Mouse (Mus musculus) liver, postnatal 0 days (tissue): ENCODE measurements around the gene Trank1. TPM values are rescaled to one million over a fixed set of nuclear protein-coding genes. Genes with fewer than 3 reads are reported as not detected.

Source experiments
- ATAC-seq: fragments of 200-750 bp; cut with Nextera tagmentation; 2 replicates; pipeline ENCODE4 v1.8.0; 2017; ENCODE audit warnings: mild to moderate bottlenecking, moderate library complexity
- DNase-seq: peaks from one replicate; pipeline ENCODE4 v3.0.0-alpha.2; 2016
- H3K27ac ChIP-seq: fragments of 300-500 bp; sonication (generic); 2 replicates; pipeline ENCODE4 v1.5.1; 2014; ENCODE audit warnings: antibody characterized with exemption, moderate library complexity, mild to moderate bottlenecking, low read depth
- H3K27me3 ChIP-seq: fragments of 300-500 bp; sonication (generic); 2 replicates; pipeline ENCODE4 v1.6.1; 2014; ENCODE audit warnings: low read length, control low read depth, mixed read lengths; ENCODE audit not compliant: insufficient read depth
- H3K36me3 ChIP-seq: fragments of 300-500 bp; sonication (generic); replicated peaks from 2 replicates; pipeline ENCODE4 v1.6.1; 2014; ENCODE audit warnings: mild to moderate bottlenecking, control low read depth, low read length, moderate library complexity, mixed read lengths; ENCODE audit not compliant: insufficient read depth
- H3K4me1 ChIP-seq: fragments of 300-500 bp; sonication (generic); 2 replicates; pipeline ENCODE4 v1.6.1; 2014; ENCODE audit warnings: antibody characterized with exemption, mild to moderate bottlenecking, control low read depth; ENCODE audit not compliant: insufficient read depth
- H3K4me2 ChIP-seq: fragments of 300-500 bp; sonication (generic); 2 replicates; pipeline ENCODE4 v1.6.1; 2014; ENCODE audit warnings: low read depth, mild to moderate bottlenecking, low read length, moderate library complexity, mixed read lengths
- H3K4me3 ChIP-seq: fragments of 300-500 bp; sonication (generic); 2 replicates; pipeline ENCODE4 v1.5.1; 2014; ENCODE audit warnings: low read depth, low read length
- H3K9ac ChIP-seq: fragments of 300-500 bp; sonication (generic); replicated peaks from 2 replicates; pipeline ENCODE4 v1.6.1; 2014; ENCODE audit warnings: mild to moderate bottlenecking, moderate library complexity
- H3K9me3 ChIP-seq: fragments of 300-500 bp; sonication (generic); 2 replicates; pipeline ENCODE4 v1.6.1; 2016; ENCODE audit warnings: mild to moderate bottlenecking, control low read depth, low read length, mixed read lengths
- CTCF ChIP-seq: sonication (generic); IDR thresholded peaks from 2 replicates; pipeline ENCODE4 v1.5.1; 2016; ENCODE audit warnings: antibody characterized with exemption, low read depth
- EP300 ChIP-seq: IDR thresholded peaks from 2 replicates; pipeline ENCODE4 v1.6.1; 2016; ENCODE audit warnings: antibody characterized with exemption, low read depth, mild to moderate bottlenecking
- WGBS: fragments of 180-500 bp; shearing (Covaris S2); extraction: QIAGEN DNeasy Blood & Tissue Kit; methylation state at CpG from one replicate; pipeline ENCODE4 v1.1.7; 2014; ENCODE audit not compliant: insufficient replicate concordance; 5-methylcytosine and 5-hydroxymethylcytosine counted together
- polyA plus RNA-seq: library from polyadenylated mRNA; unstranded; fragments of >200 nt; fragmentation: Nextera tagmentation; extraction: Ambion mirVana; gene quantifications from 2 replicates; pipeline ENCODE4 v1.2.1, GENCODE M21; 2015

The Trank1 gene
- polyA plus RNA-seq, 1 experiment from 2014 or later = 0.02 TPM

DNA sequence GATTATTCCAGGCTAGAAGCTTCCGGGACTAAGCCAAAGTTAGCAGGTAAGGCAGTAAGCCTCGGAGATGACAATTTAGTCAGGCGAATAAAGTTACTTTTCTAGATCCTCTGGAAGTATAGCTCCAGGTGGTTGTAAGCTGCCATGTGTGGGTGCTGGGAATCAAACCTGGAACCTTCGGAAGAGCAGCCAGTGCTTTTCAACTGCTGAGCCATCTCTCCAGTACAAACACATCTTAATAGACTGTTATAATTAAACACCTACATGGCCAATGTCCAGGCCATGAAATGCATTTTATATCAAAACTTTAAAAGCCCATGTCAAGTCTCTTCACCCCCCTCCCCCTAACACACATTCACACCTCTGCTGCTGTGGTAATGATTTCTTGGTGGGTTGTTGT, 23.6 kb upstream of the Trank1 start:
- ATAC-seq (no peak), DNase-seq (no peak)
- H3K4me3 ChIP-seq = no peak overlapping the region
- no peaks in the 10 kb centered on the region for H3K36me3 ChIP-seq
- WGBS = 83% methylated on average over 4 of the region's 4 CpGs
- H3K9ac ChIP-seq = no peak overlapping the region
- H3K27me3 ChIP-seq = no peaks in the 10 kb centered on the region
- no peak overlapping the region for H3K27ac ChIP-seq
- H3K4me2 ChIP-seq = no peak overlapping the region
- no peaks in the 10 kb centered on the region for H3K9me3 ChIP-seq
- H3K4me1 ChIP-seq = peaks cover 5% of the 10 kb centered on the region
- TF ChIP-seq CTCF = no peak
- TF ChIP-seq EP300 = no peak

DNA sequence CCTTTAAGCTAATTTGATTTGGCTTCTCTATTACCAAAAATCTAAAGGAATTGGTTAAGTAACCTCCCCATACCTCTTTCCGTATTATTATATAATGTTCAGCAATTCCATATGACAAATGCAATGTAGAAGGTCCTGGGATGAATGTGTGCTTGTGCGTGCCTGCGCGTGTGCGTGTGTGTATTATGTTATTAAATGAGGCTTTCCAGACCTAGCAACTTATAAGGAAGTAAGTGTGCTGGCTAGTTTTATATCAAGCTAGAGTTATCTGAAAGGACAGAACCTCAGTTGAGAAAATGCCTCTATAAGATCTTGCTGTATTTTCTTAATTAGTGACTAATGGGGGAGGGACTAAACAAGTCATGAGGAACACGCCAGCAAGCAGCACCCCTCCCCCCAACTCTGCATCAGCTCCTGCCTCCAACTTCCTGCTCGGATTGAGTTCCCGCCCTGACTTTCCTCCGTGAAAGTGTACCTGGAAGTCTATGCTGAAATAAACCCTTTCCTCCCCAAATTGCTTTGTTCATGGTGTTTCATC, 22.2 kb upstream of the Trank1 start:
- peak overlapping the region; percentile 60 for H3K4me2 ChIP-seq
- H3K36me3 ChIP-seq = no peaks in the 10 kb centered on the region
- H3K4me3 ChIP-seq = peak overlapping the region; percentile 9; the same call in 1 of the 2 replicates
- peaks cover 5% of the 10 kb centered on the region for H3K4me1 ChIP-seq
- H3K27me3 ChIP-seq = no peaks in the 10 kb centered on the region
- no peak for TF ChIP-seq CTCF
- no peak for TF ChIP-seq EP300
- DNase-seq (peak; percentile 65), ATAC-seq (peak; percentile 89)
- 50% methylated on average over 9 of the region's 9 CpGs for WGBS
- H3K27ac ChIP-seq = peak overlapping the region; percentile 82
- H3K9ac ChIP-seq = 0 out of 2 replicates have a peak overlapping the region, but pooled peaks have one; percentile 36
- no peaks in the 10 kb centered on the region for H3K9me3 ChIP-seq

DNA sequence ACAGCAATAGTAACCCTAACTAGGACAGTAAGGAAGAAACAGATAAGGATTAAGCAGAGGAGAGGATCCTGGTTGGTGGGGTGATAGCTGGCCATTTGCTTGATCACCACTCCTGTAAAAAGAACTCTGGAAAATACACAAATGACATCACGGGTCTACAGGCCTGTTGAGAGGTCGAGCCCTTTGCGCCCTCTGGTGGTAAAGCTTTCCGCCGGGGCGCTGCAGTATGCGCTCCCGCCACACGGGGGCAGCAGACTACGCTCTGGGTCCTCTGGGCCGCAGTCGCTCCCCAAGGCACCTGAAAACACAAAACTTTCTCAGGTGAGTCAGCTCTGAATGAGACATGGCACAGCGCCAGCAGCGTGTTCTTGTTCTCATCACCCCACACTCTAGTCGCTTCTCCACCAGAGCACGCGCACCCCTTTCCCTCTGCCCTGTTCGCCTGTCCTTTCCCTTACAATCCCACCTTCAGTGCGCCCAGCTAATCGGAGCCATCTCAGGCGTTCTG, 21.7 kb upstream of the Trank1 start:
- Histone ChIP-seq H3K9ac (0 out of 2 replicates have a peak overlapping the region, but pooled peaks have one; percentile 36), H3K4me1 (peaks cover 5% of the 10 kb centered on the region), H3K27ac (peak overlapping the region; percentile 82), H3K4me2 (peak overlapping the region; percentile 60), H3K36me3 (no peaks in the 10 kb centered on the region), H3K27me3 (no peaks in the 10 kb centered on the region), H3K9me3 (no peaks in the 10 kb centered on the region), H3K4me3 (peak overlapping the region; percentile 9; the same call in 1 of the 2 replicates)
- no peak for TF ChIP-seq EP300
- peak; percentile 100 for TF ChIP-seq CTCF
- DNase-seq (peak; percentile 94), ATAC-seq (peak; percentile 91)
- 15% methylated on average over 21 of the region's 21 CpGs for WGBS

DNA sequence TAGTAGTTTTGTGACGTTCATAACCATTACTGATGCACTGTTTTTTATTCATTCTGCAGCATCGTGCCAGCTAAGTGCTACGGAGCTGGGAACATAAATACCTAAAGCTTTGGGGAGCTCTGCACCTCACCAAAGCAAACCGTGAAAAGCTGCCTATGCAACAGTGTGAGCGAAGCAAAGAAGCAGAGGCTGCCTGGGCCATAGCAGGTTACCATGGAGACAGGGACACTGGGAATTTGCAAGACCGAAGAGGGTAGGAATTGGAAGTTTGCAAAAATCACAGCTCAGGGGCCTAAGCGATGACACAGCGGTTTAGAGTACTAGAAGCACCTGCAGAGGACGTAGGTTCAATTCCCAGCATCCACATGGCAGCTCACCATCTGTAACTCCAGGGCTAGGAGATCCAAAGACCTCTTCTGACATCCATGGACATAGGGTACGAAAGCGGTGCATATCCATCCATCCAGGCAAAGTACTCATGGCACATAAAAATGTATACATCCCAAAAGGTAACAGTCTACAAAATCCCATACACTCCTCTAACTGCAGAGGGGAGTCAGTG, 20.9 kb upstream of the Trank1 start:
- H3K9ac ChIP-seq = no peak overlapping the region
- TF ChIP-seq EP300 (no peak), CTCF (no peak)
- no peak for ATAC-seq
- 73% methylated on average over 11 of the region's 11 CpGs for WGBS
- no peak for DNase-seq
- no peak overlapping the region for H3K27ac ChIP-seq
- peaks cover 5% of the 10 kb centered on the region for H3K4me1 ChIP-seq
- no peak overlapping the region for H3K4me3 ChIP-seq
- H3K27me3 ChIP-seq = no peaks in the 10 kb centered on the region
- H3K4me2 ChIP-seq = no peak overlapping the region
- no peaks in the 10 kb centered on the region for H3K36me3 ChIP-seq
- H3K9me3 ChIP-seq = no peaks in the 10 kb centered on the region

DNA sequence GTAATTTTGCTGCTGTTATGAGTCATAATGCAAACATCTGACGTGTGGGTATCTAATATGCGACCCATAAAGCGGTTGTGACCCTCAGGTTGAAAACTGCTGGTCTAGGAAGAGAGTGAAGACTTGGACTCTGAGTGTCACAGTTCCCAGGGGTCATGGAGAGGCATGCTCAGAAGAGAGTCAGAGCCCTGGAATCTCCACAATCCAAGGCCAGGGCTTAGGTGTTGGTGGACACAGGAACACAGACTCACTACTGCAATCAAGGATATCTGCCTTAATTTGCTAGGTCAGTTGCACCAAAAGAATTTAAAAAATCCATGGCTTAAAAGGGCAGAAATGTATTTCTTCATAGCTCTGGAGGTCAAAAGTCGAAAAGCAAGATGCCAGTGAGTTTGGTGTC, 18.3 kb upstream of the Trank1 start:
- Histone ChIP-seq H3K9me3 (no peaks in the 10 kb centered on the region), H3K36me3 (no peaks in the 10 kb centered on the region), H3K27me3 (no peaks in the 10 kb centered on the region), H3K4me1 (peaks cover 5% of the 10 kb centered on the region), H3K27ac (no peak overlapping the region), H3K4me3 (no peak overlapping the region), H3K4me2 (no peak overlapping the region), H3K9ac (no peak overlapping the region)
- DNase-seq (no peak), ATAC-seq (no peak)
- 73% methylated on average over 4 of the region's 4 CpGs for WGBS
- no peak for TF ChIP-seq EP300
- TF ChIP-seq CTCF = no peak

DNA sequence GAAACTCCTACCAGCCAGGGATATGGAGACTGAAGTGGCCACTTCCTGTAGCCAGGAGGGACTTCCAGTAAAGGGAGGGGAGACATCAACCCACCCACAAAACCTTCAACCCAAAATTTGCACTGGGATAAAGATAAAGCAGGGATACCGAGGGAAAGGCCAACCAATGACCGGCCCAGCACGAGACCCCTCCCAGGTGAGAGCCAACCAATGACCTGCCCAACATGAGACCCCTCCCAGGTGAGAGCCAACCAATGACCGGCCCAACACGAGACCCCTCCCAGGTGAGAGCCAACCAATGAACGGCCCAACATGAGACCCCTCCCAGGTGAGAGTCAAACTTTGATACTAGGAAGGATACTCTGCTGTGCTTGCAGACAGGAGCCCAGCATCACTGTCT, 16.6 kb upstream of the Trank1 start:
- Histone ChIP-seq H3K27ac (no peak overlapping the region), H3K4me1 (no peaks in the 10 kb centered on the region), H3K4me2 (no peak overlapping the region), H3K36me3 (no peaks in the 10 kb centered on the region), H3K4me3 (no peak overlapping the region), H3K27me3 (no peaks in the 10 kb centered on the region), H3K9ac (no peak overlapping the region), H3K9me3 (no peaks in the 10 kb centered on the region)
- no peak for ATAC-seq
- TF ChIP-seq CTCF = no peak
- TF ChIP-seq EP300 = no peak
- DNase-seq = no peak
- 87% methylated on average over 6 of the region's 6 CpGs for WGBS
